Mouse (Mus musculus) kidney, postnatal 36 days (tissue): ENCODE data around the gene 1700080O16Rik.

ENCODE experiments used
- DNase-seq, 2 experiments: peaks; one replicate each; pipeline ENCODE4 v3.0.0; 2021 to 2022; ENCODE audit warnings: mixed read lengths in 2 of 2

Gene 1700080O16Rik

DNA sequence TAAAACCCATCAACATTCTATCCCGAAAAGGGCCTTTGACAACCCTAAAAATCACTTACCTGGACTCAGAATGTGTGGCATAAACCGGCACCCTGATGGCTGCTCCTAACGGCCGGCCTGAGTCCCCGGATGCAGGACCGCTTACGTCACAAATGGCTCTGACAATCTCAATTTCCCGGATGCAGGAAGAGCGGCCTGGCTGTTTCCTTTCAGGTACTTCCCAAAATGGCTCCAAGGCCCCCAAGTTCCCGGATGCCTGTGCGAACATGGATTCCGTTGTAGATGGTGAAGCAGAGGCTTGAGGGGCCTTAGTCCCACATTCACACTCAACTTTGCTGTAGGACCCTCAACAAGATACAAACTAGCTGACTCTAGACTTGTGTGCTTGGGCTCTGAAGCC is at the start of gene 1700080O16Rik:
TSS of gene 1700080O16Rik (minus strand) at position 101 of the 400 bp plus-strand sequence.
- DNase-seq: no peak

DNA sequence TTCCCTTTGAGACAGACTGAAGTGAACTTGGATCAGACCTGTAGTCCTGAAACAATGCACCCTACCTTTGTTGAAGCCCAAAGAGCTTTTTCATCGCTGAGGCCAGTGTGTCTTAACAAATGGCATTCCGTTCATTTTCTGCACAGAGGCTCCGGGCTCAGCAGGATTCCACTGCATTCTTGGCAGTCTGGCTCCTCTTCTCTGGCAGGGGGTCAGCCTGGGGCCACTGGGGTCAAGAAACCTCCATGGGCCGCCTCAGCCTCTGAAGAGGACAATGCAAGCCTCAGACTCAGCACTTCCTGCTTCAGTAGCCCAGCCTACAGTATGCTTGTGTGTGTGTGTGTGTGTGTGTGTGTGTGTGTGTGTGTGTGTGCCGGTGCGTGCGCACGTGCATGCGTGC is 45.1 kb upstream of the 1700080O16Rik start:
- peak; percentile 39 to 52 for DNase-seq

DNA sequence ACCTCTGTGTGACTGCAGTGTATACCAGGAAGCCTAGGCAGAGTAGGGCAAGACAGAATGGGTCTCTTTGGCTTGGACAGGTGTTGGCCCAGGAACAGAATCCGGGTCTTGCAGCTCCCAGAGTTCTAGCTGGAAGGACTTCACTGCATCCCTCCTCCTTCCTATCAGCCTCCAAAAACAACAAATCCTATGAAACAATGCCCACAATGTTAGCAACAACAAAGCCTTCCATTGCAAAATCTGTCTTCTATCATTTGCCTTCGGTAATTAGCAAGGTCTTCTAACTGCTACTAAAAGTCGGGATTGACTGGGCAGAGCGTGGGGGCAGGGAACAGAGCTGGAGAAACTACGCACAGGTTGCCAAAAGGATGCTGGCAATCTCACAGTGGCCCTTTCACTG is 27.5 kb upstream of the 1700080O16Rik start:
- no peak for DNase-seq

DNA sequence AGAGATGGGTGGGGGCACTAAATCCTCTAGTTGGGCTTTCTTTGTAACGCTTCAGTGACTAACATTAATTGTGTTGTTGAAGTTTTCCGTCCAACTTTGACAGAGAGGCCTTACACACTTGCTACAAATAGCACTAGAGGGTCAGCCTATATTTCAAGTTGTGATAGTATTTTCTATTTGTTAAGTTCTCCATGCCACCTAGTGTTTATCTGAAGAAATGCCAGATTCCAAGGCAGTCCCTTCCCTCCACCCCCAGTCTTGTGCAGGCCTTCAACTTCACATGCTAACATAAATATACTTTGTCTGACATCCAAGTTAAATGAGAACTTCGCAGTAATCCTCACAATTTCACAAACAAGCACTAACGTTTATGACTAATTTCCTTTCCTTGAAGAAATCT is 26.9 kb upstream of the 1700080O16Rik start:
- no peak for DNase-seq

DNA sequence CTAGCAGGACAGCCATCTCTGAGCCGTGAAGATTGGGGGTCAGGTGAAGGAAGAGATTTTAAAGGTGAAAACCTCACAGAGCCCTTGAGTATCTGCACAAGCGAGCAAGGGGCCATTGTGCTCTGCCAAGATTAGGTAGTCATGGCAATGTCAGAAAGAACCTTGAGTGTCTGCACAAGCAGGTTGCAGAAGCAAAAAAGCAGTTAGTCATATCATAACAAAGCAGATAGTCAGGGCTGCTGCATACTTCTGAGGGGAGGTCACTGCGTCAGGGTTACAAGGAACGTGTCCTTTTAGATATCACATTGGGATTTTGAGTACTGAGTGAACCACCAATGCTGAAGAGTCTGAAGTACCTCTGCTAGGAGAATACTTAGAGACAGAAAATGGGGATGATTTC is 3.8 kb upstream of the 1700080O16Rik start:
- DNase-seq: no peak

DNA sequence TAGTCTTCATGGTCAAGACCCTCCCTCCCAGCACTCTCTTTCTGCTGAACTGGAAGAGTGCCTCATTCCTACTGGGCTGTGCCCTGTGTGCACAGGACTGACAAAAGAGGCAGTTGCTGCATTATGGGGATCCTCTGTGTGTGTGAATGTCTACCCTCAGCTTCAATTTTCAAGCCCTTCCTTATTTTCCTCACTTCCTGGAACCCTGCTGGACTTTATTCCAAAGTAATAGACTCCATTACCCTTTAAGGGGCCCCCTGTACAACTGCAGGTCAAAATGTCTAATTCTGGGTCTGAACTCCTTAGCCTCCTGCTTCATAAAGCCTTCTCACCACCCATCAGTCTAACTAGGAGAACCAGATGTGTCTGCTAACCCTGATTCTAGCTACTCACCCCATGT is 2.0 kb upstream of the 1700080O16Rik start:
- DNase-seq: no peak

DNA sequence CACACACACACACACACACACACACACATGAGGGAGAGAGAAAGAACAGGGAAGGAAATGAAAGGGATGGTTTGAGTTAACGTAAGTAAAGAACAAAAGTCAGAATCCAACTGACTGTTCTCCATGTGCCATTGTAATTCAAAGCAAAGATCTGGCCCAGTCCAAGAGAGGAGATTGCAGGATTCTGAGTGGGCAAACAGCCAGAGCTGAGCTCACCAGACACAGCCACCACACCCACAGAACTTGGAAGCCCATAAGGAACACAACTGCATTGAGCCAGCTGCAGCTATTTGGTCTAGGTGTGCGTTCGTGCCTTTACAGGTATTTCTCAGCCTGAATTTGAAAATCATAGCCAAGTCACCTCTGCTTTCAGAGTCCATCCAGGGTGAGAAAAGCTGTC is 24.5 kb downstream of the 1700080O16Rik start:
- peak; percentile 2 to 6 for DNase-seq

DNA sequence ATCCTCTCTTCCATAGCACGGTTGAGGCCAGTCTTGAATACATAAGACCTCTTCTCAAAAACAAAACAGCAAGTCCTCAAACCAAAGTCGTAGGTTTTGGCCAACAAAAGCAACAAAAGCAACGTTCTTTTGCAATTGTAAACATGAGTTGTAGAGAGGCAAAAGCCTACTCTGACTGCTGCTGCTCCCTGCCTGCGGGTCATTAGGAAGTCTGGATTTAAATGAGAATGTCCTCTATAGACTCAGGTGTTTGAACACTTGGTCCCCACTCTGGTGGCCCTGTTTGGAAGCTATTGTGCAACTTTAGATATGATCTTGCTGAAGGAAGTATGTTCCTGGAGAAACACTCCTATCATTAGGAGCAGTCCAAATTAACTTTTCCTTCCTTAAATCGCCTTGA is 34.5 kb downstream of the 1700080O16Rik start:
- DNase-seq: no peak

DNA sequence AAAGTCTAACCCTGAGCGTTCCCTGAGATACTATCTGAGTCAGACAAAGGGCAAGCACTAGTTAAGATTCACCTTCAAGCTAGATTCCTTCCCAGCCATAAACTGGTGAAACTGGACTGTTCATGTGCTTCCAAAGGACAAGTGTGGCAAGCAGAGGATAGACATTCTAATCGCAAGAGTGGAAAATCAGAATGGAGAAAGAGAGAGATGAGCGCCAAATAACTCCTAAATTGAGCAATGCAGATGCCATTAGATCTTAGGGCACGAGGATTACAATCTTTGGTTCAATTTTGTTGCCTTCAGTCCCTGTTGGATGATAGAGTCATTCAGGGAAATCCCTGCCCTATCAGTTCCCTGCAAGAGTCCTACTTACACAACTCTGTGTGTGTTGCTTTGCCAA is 53.5 kb downstream of the 1700080O16Rik start:
- DNase-seq: no peak
